ENCODE assay signal across 8 mouse cellular contexts in genomic region chr12:97872391-97872790, GRCm38 (mm10).
A peak's percentile ranks its signal among the peaks of the same experiment; 100 is the strongest.
DNase-seq lines count a peak whose midpoint lies in the region; ATAC-seq and TF ChIP-seq lines count a peak whose summit lies in the region.

No protein-coding gene starts in this region.

- H3K27ac ChIP-seq in limb, embryonic 13.5 days = no peak overlapping the region
- H3K27ac ChIP-seq in neural tube, embryonic 13.5 days (replicated peaks) = no peak overlapping the region

- no peaks in the 10 kb centered on the region for H3K9me3 ChIP-seq in limb, embryonic 13.5 days
- no peaks in the 10 kb centered on the region for H3K9me3 ChIP-seq in neural tube, embryonic 13.5 days

- H3K27me3 ChIP-seq in Patski = peaks cover 19% of the 10 kb centered on the region
- peaks cover 9% of the 10 kb centered on the region; the same call in 1 of the 2 replicates for H3K27me3 ChIP-seq in limb, embryonic 13.5 days
- H3K27me3 ChIP-seq in neural tube, embryonic 13.5 days = no peaks in the 10 kb centered on the region

- H3K36me3 ChIP-seq in limb, embryonic 13.5 days = no peaks in the 10 kb centered on the region
- H3K36me3 ChIP-seq in neural tube, embryonic 13.5 days = no peaks in the 10 kb centered on the region

- no peaks in the 10 kb centered on the region for H3K4me1 ChIP-seq in limb, embryonic 13.5 days
- no peaks in the 10 kb centered on the region for H3K4me1 ChIP-seq in neural tube, embryonic 13.5 days (replicated peaks)

- no peak overlapping the region for H3K4me2 ChIP-seq in limb, embryonic 13.5 days (replicated peaks)
- H3K4me2 ChIP-seq in neural tube, embryonic 13.5 days = no peak overlapping the region

- H3K4me3 ChIP-seq in limb, embryonic 13.5 days = no peak overlapping the region
- no peak overlapping the region for H3K4me3 ChIP-seq in neural tube, embryonic 13.5 days

- 11% methylated on average over 2 of the region's 2 CpGs for WGBS in limb, embryonic 13.5 days
- WGBS in neural tube, embryonic 13.5 days = 13% methylated on average over 2 of the region's 2 CpGs

- CTCF ChIA-PET in Patski (lab: Charles Lee) = interaction anchor here (0.7 to 2.0 kb wide), 7 partner anchors 11 to 309 kb away, joined by 3 to 8 read pairs (median 4); no protein-coding TSS in a partner anchor

- POLR2A ChIA-PET in Patski (lab: Charles Lee) = interaction anchor here (0.7 kb wide), 1 partner anchor 66 kb away, joined by 3 read pairs; no protein-coding TSS in a partner anchor

- in situ Hi-C loops in Patski (cut with MboI; ENCODE audit: low pct_unique_long_range_greater_than_20kb) = loop anchor here (5.0 kb wide), 1 partner anchor 310 kb away; no protein-coding TSS in a partner anchor

- no peak for ATAC-seq in Patski
- peak; percentile 81; the same call in 1 of the 2 replicates for ATAC-seq in limb, embryonic 13.5 days (ENCODE audit: low FRiP score, low read depth)
- peak; percentile 67; the same call in 1 of the 2 replicates for ATAC-seq in neural tube, embryonic 13.5 days (ENCODE audit: low read depth)

- peak; percentile 76 for TF ChIP-seq CTCF in Patski (IDR thresholded peaks at IDR 0.05)

- peak; percentile 8 for DNase-seq in 3134 (ENCODE audit: extremely low read depth, insufficient read length, low spot score)
- peak; percentile 17 for DNase-seq in Patski (ENCODE audit: low read depth, low spot score)
- peak; percentile 94 to 97 for DNase-seq in cerebellum, postnatal 10 days
- peak; percentile 77 to 89 for DNase-seq in frontal cortex, postnatal 36 days (ENCODE audit: low spot score in 2 of 2)
- DNase-seq in kidney, adult 9 months = peak; percentile 54
- peak; percentile 7 to 21 for DNase-seq in urinary bladder, adult 18-20 months (ENCODE audit: low spot score in 2 of 2)

- H3K9ac ChIP-seq in limb, embryonic 13.5 days = no peak overlapping the region
- H3K9ac ChIP-seq in neural tube, embryonic 13.5 days = no peak overlapping the region

Comparison
In these comparisons a context has a peak if more than half of its experiments do, and no peak if none do; other contexts are left out.
1. DNase-seq: peak in every context shown above with its lines; median percentile 96 in cerebellum, postnatal 10 days; 83 in frontal cortex, postnatal 36 days; 54 in kidney, adult 9 months; 17 in Patski; 14 in urinary bladder, adult 18-20 months; 8 in 3134.